Mouse (Mus musculus) spleen, adult 2 months (tissue): ENCODE results near the gene Isca1.

Experiments
- CTCF ChIP-seq: fragments of 200-500 bp; IDR thresholded peaks from 2 replicates; pipeline ENCODE4 v1.5.1; 2011; ENCODE audit warnings: mild to moderate bottlenecking, inconsistent platforms; ENCODE audit not compliant: insufficient read depth, insufficient read length, insufficient replicate concordance; ENCODE audit errors: extremely low read depth
- POLR2A ChIP-seq: fragments of 200-500 bp; IDR thresholded peaks from 2 replicates; pipeline ENCODE4 v1.6.1; 2011; ENCODE audit warnings: low read depth, low read length, inconsistent platforms

- no peak for TF ChIP-seq POLR2A
- no peak for TF ChIP-seq CTCF
Observed at GRCm38 (mm10) chr13:59713710-59714109, 55.9 kb downstream of the Isca1 start.
